Mouse (Mus musculus) lung, postnatal 0 days (tissue): Measurements from ENCODE around the gene Cd247. TPM values are rescaled to one million over a fixed set of nuclear protein-coding genes. Genes with fewer than 3 reads are reported as not detected.

ENCODE experiments used
- ATAC-seq: fragments of 200-750 bp; cut with Nextera tagmentation; 2 replicates; pipeline ENCODE4 v1.8.0; 2017; ENCODE audit warnings: moderate library complexity
- DNase-seq: peaks from one replicate; pipeline ENCODE4 v3.0.0-alpha.2; 2016; ENCODE audit warnings: low spot score
- H3K27ac ChIP-seq: fragments of 300-500 bp; sonication (generic); 2 replicates; pipeline ENCODE4 v1.5.1; 2014; ENCODE audit warnings: antibody characterized with exemption, mild to moderate bottlenecking, low read length, mixed read lengths
- H3K27me3 ChIP-seq: fragments of 300-500 bp; sonication (generic); replicated peaks from 2 replicates; pipeline ENCODE4 v1.6.1; 2014; ENCODE audit warnings: low read length, mixed read lengths; ENCODE audit not compliant: insufficient read depth
- H3K36me3 ChIP-seq: fragments of 300-500 bp; sonication (generic); 2 replicates; pipeline ENCODE4 v1.6.1; 2014; ENCODE audit warnings: low read length, mixed read lengths; ENCODE audit not compliant: insufficient read depth
- H3K4me1 ChIP-seq: fragments of 300-500 bp; sonication (generic); 2 replicates; pipeline ENCODE4 v1.6.1; 2014; ENCODE audit warnings: antibody characterized with exemption, low read depth, low read length, mixed read lengths; ENCODE audit not compliant: insufficient read depth
- H3K4me2 ChIP-seq: fragments of 300-500 bp; sonication (generic); replicated peaks from 2 replicates; pipeline ENCODE4 v1.6.1; 2014; ENCODE audit warnings: low read depth, mild to moderate bottlenecking, low read length, moderate library complexity, mixed read lengths
- H3K4me3 ChIP-seq: fragments of 300-500 bp; sonication (generic); 2 replicates; pipeline ENCODE4 v1.5.1; 2014; ENCODE audit warnings: low read depth, low read length
- H3K9ac ChIP-seq: fragments of 300-500 bp; sonication (generic); replicated peaks from 2 replicates; pipeline ENCODE4 v1.6.1; 2014; ENCODE audit warnings: low read depth, mild to moderate bottlenecking
- H3K9me3 ChIP-seq: fragments of 300-500 bp; sonication (generic); 2 replicates; pipeline ENCODE4 v1.6.1; 2016; ENCODE audit warnings: low read length, mixed read lengths
- CTCF ChIP-seq: IDR thresholded peaks from 2 replicates; pipeline ENCODE4 v1.5.1; 2016; ENCODE audit warnings: antibody characterized with exemption, mild to moderate bottlenecking
- EP300 ChIP-seq: IDR thresholded peaks from 2 replicates; pipeline ENCODE4 v1.6.1; 2016; ENCODE audit warnings: antibody characterized with exemption, mild to moderate bottlenecking, control low read depth
- WGBS: fragments of 180-500 bp; shearing (Covaris S2); extraction: QIAGEN DNeasy Blood & Tissue Kit; methylation state at CpG from one replicate; pipeline ENCODE4 v1.1.7; 2014; 5-methylcytosine and 5-hydroxymethylcytosine counted together
- polyA plus RNA-seq: library from polyadenylated mRNA; unstranded; fragments of >200 nt; fragmentation: Nextera tagmentation; extraction: Ambion mirVana; gene quantifications from 2 replicates; pipeline ENCODE4 v1.2.1, GENCODE M21; 2015

The Cd247 gene
- polyA plus RNA-seq, 1 experiment from 2014 or later = 1.3 TPM

GRCm38 (mm10) chr1:165874645-165875044 lies 86.2 kb downstream of the Cd247 start:
- Histone ChIP-seq H3K9me3 (no peaks in the 10 kb centered on the region), H3K36me3 (0 out of 2 replicates have a peak, but pooled peaks cover 5% of the 10 kb centered on the region), H3K27me3 (no peaks in the 10 kb centered on the region), H3K27ac (no peak overlapping the region), H3K4me1 (no peaks in the 10 kb centered on the region), H3K4me3 (no peak overlapping the region), H3K4me2 (no peak overlapping the region), H3K9ac (no peak overlapping the region)
- peak; percentile 92 for DNase-seq
- ATAC-seq = peak; percentile 99
- WGBS = 34% methylated on average over 8 of the region's 8 CpGs
- TF ChIP-seq CTCF = no peak
- TF ChIP-seq EP300 = 0 out of 2 replicates have a peak, but pooled peaks have one; percentile 30

- TF ChIP-seq EP300 (no peak), CTCF (no peak)
- no peak overlapping the region for H3K4me3 ChIP-seq
- DNase-seq = no peak
- no peak for ATAC-seq
- H3K36me3 ChIP-seq = 0 out of 2 replicates have a peak, but pooled peaks cover 10% of the 10 kb centered on the region
- no peaks in the 10 kb centered on the region for H3K27me3 ChIP-seq
- no peak overlapping the region for H3K4me2 ChIP-seq
- no peaks in the 10 kb centered on the region for H3K9me3 ChIP-seq
- no peaks in the 10 kb centered on the region for H3K4me1 ChIP-seq
- no peak overlapping the region; the same call in 1 of the 2 replicates for H3K27ac ChIP-seq
- no peak overlapping the region for H3K9ac ChIP-seq
- WGBS = 60% methylated on average over 6 of the region's 6 CpGs
These were observed 87.2 kb downstream of the Cd247 start for GRCm38 (mm10) chr1:165875520-165876284.

- H3K4me2 ChIP-seq = no peak overlapping the region
- H3K4me3 ChIP-seq = no peak overlapping the region
- ATAC-seq (no peak), DNase-seq (no peak)
- H3K27ac ChIP-seq = no peak overlapping the region
- H3K9me3 ChIP-seq = no peaks in the 10 kb centered on the region
- H3K9ac ChIP-seq = no peak overlapping the region
- H3K27me3 ChIP-seq = no peaks in the 10 kb centered on the region
- no peak for TF ChIP-seq CTCF
- no peak for TF ChIP-seq EP300
- 92% methylated on average over 2 of the region's 2 CpGs for WGBS
- H3K36me3 ChIP-seq = 0 out of 2 replicates have a peak, but pooled peaks cover 10% of the 10 kb centered on the region
- H3K4me1 ChIP-seq = no peaks in the 10 kb centered on the region
These were observed 90.3 kb downstream of the Cd247 start for GRCm38 (mm10) chr1:165878751-165879150.

GRCm38 (mm10) chr1:165882146-165882900 lies 93.8 kb downstream of the Cd247 start:
- DNase-seq (no peak), ATAC-seq (no peak)
- no peaks in the 10 kb centered on the region for H3K4me1 ChIP-seq
- H3K9me3 ChIP-seq = no peaks in the 10 kb centered on the region
- H3K4me3 ChIP-seq = no peak overlapping the region
- 81% methylated on average over 8 of the region's 8 CpGs for WGBS
- H3K9ac ChIP-seq = no peak overlapping the region
- no peak for TF ChIP-seq CTCF
- no peak for TF ChIP-seq EP300
- 0 out of 2 replicates have a peak, but pooled peaks cover 10% of the 10 kb centered on the region for H3K36me3 ChIP-seq
- H3K27ac ChIP-seq = no peak overlapping the region
- no peaks in the 10 kb centered on the region for H3K27me3 ChIP-seq
- H3K4me2 ChIP-seq = no peak overlapping the region

- ATAC-seq (no peak), DNase-seq (peak; percentile 35)
- 87% methylated on average over 2 of the region's 2 CpGs for WGBS
These were observed 103.2 kb downstream of the Cd247 start for GRCm38 (mm10) chr1:165891686-165892085.

GRCm38 (mm10) chr1:165903596-165903995 lies 115.1 kb downstream of the Cd247 start:
- no peak for DNase-seq
- TF ChIP-seq EP300 (no peak), CTCF (no peak)
- WGBS = 89% methylated on average over 1 of the region's 1 CpGs
- Histone ChIP-seq H3K4me3 (no peak overlapping the region), H3K27ac (no peak overlapping the region), H3K4me2 (no peak overlapping the region), H3K27me3 (no peaks in the 10 kb centered on the region), H3K9ac (no peak overlapping the region), H3K9me3 (no peaks in the 10 kb centered on the region), H3K4me1 (no peaks in the 10 kb centered on the region), H3K36me3 (peaks cover 11% of the 10 kb centered on the region; the same call in 1 of the 2 replicates)
- no peak for ATAC-seq

More at GRCm38 (mm10) chr1:165891686-165892085, 103.2 kb downstream of the Cd247 start:
- Histone ChIP-seq H3K4me2 (no peak overlapping the region), H3K9ac (no peak overlapping the region), H3K4me1 (no peaks in the 10 kb centered on the region), H3K27me3 (no peaks in the 10 kb centered on the region), H3K4me3 (no peak overlapping the region), H3K36me3 (peaks cover 7% of the 10 kb centered on the region; the same call in 1 of the 2 replicates), H3K27ac (no peak overlapping the region), H3K9me3 (no peaks in the 10 kb centered on the region)
- TF ChIP-seq CTCF (peak; percentile 56), EP300 (no peak)
